Mouse (Mus musculus) heart, postnatal 0 days (tissue): ENCODE data around the gene Brap. TPM values are rescaled to one million over a fixed set of nuclear protein-coding genes. Genes with fewer than 3 reads are reported as not detected.
A peak's percentile ranks its signal among the peaks of the same experiment; 100 is the strongest.

Source experiments
- ATAC-seq: fragments of 200-750 bp; cut with Nextera tagmentation; 2 replicates; pipeline ENCODE4 v1.8.0; 2017; ENCODE audit warnings: low read depth, moderate number of reproducible peaks, moderate library complexity; ENCODE audit not compliant: insufficient read depth
- DNase-seq: peaks from one replicate; pipeline ENCODE4 v3.0.0-alpha.2; 2016; ENCODE audit warnings: low spot score
- H3K27ac ChIP-seq: fragments of 300-500 bp; sonication (generic); 2 replicates; pipeline ENCODE4 v1.5.1; 2014; ENCODE audit warnings: low read depth, mild to moderate bottlenecking
- H3K27me3 ChIP-seq: fragments of 300-500 bp; sonication (generic); 2 replicates; pipeline ENCODE4 v1.6.1; 2014; ENCODE audit warnings: low read length, mixed read lengths; ENCODE audit not compliant: control insufficient read depth, insufficient read depth
- H3K36me3 ChIP-seq: fragments of 300-500 bp; sonication (generic); replicated peaks from 2 replicates; pipeline ENCODE4 v1.6.1; 2014; ENCODE audit warnings: low read length, mixed read lengths; ENCODE audit not compliant: control insufficient read depth, insufficient read depth
- H3K4me1 ChIP-seq: fragments of 300-500 bp; sonication (generic); 2 replicates; pipeline ENCODE4 v1.6.1; 2014; ENCODE audit warnings: antibody characterized with exemption; ENCODE audit not compliant: control insufficient read depth, insufficient read depth
- H3K4me2 ChIP-seq: fragments of 300-500 bp; sonication (generic); 2 replicates; pipeline ENCODE4 v1.6.1; 2014; ENCODE audit warnings: low read depth, mild to moderate bottlenecking, low read length, moderate library complexity
- H3K4me3 ChIP-seq: fragments of 300-500 bp; sonication (generic); 2 replicates; pipeline ENCODE4 v1.5.1; 2014; ENCODE audit warnings: low read depth, low read length
- H3K9ac ChIP-seq: fragments of 300-500 bp; sonication (generic); replicated peaks from 2 replicates; pipeline ENCODE4 v1.6.1; 2014; ENCODE audit warnings: low read depth, low read length, mixed read lengths
- H3K9me3 ChIP-seq: fragments of 300-500 bp; sonication (generic); replicated peaks from 2 replicates; pipeline ENCODE4 v1.6.1; 2016; ENCODE audit warnings: low read length; ENCODE audit not compliant: control insufficient read depth
- CTCF ChIP-seq: IDR thresholded peaks from 2 replicates; pipeline ENCODE4 v1.5.1; 2016; ENCODE audit warnings: antibody characterized with exemption, control low read depth, low read depth
- EP300 ChIP-seq: IDR thresholded peaks from 2 replicates; pipeline ENCODE4 v1.6.1; 2016; ENCODE audit warnings: antibody characterized with exemption, low read depth
- WGBS: fragments of 180-500 bp; shearing (Covaris S2); extraction: QIAGEN DNeasy Blood & Tissue Kit; methylation state at CpG from one replicate; pipeline ENCODE4 v1.1.7; 2014; 5-methylcytosine and 5-hydroxymethylcytosine counted together
- polyA plus RNA-seq: library from polyadenylated mRNA; unstranded; fragments of >200 nt; fragmentation: Nextera tagmentation; extraction: Ambion mirVana; gene quantifications from 2 replicates; pipeline ENCODE4 v1.2.1, GENCODE M21; 2015
- total RNA-seq: library from RNA; depleted of rRNA; stranded (reverse); fragments of >200 nt; gene quantifications from 2 replicates; pipeline ENCODE4 v1.2.3, GENCODE M21; 2014; ENCODE audit warnings: low replicate concordance

The Brap gene
- total and polyA plus RNA-seq, 2 experiments from 2014 or later = 23.2 to 32.9 TPM

- no peak for DNase-seq
- Histone ChIP-seq H3K27ac (no peak overlapping the region), H3K4me2 (peak overlapping the region; percentile 93), H3K9ac (peak overlapping the region; percentile 97), H3K4me1 (peaks cover 10% of the 10 kb centered on the region; the same call in 1 of the 2 replicates), H3K27me3 (no peaks in the 10 kb centered on the region), H3K4me3 (peak overlapping the region; percentile 99), H3K9me3 (no peaks in the 10 kb centered on the region), H3K36me3 (peaks cover 37% of the 10 kb centered on the region)
- ATAC-seq = no peak
- no peak for TF ChIP-seq EP300
- no peak for TF ChIP-seq CTCF
- WGBS = 82% methylated on average over 5 of the region's 5 CpGs
Measured at GRCm38 (mm10) chr5:121661494-121661893, 1.1 kb downstream of the Brap start.

- Histone ChIP-seq H3K27ac (no peak overlapping the region), H3K36me3 (peaks cover 55% of the 10 kb centered on the region), H3K4me2 (no peak overlapping the region), H3K9ac (no peak overlapping the region), H3K4me3 (no peak overlapping the region), H3K27me3 (no peaks in the 10 kb centered on the region), H3K9me3 (no peaks in the 10 kb centered on the region), H3K4me1 (peaks cover 10% of the 10 kb centered on the region; the same call in 1 of the 2 replicates)
- no peak for TF ChIP-seq EP300
- DNase-seq (no peak), ATAC-seq (no peak)
- WGBS = 85% methylated on average over 8 of the region's 8 CpGs
Measured at GRCm38 (mm10) chr5:121663456-121663855, 3.1 kb downstream of the Brap start.

GRCm38 (mm10) chr5:121664078-121664477 lies 3.7 kb downstream of the Brap start:
- DNase-seq (no peak), ATAC-seq (no peak)
- Histone ChIP-seq H3K36me3 (peaks cover 61% of the 10 kb centered on the region), H3K9me3 (no peaks in the 10 kb centered on the region), H3K4me2 (no peak overlapping the region), H3K4me3 (no peak overlapping the region), H3K27ac (no peak overlapping the region), H3K27me3 (no peaks in the 10 kb centered on the region), H3K4me1 (peaks cover 10% of the 10 kb centered on the region; the same call in 1 of the 2 replicates), H3K9ac (no peak overlapping the region)
- TF ChIP-seq CTCF (no peak), EP300 (no peak)
- WGBS = 82% methylated on average over 6 of the region's 6 CpGs

- TF ChIP-seq CTCF = no peak
- TF ChIP-seq EP300 = no peak
- DNase-seq (no peak), ATAC-seq (no peak)
- H3K27ac ChIP-seq = no peak overlapping the region
- peaks cover 66% of the 10 kb centered on the region for H3K36me3 ChIP-seq
- H3K9me3 ChIP-seq = no peaks in the 10 kb centered on the region
- H3K4me1 ChIP-seq = 0 out of 2 replicates have a peak, but pooled peaks cover 3% of the 10 kb centered on the region
- H3K4me3 ChIP-seq = no peak overlapping the region
- 93% methylated on average over 9 of the region's 9 CpGs for WGBS
- no peak overlapping the region for H3K9ac ChIP-seq
- no peaks in the 10 kb centered on the region for H3K27me3 ChIP-seq
- no peak overlapping the region for H3K4me2 ChIP-seq
Measured at GRCm38 (mm10) chr5:121664971-121665370, 4.6 kb downstream of the Brap start.

GRCm38 (mm10) chr5:121667067-121667466 lies 6.7 kb downstream of the Brap start:
- H3K9ac ChIP-seq = no peak overlapping the region
- H3K27me3 ChIP-seq = no peaks in the 10 kb centered on the region
- TF ChIP-seq EP300 (no peak), CTCF (no peak)
- no peaks in the 10 kb centered on the region for H3K4me1 ChIP-seq
- ATAC-seq (no peak), DNase-seq (no peak)
- no peak overlapping the region for H3K27ac ChIP-seq
- H3K4me3 ChIP-seq = no peak overlapping the region
- H3K36me3 ChIP-seq = peaks cover 73% of the 10 kb centered on the region
- no peaks in the 10 kb centered on the region for H3K9me3 ChIP-seq
- no peak overlapping the region for H3K4me2 ChIP-seq
- WGBS = 89% methylated on average over 4 of the region's 4 CpGs

DNA sequence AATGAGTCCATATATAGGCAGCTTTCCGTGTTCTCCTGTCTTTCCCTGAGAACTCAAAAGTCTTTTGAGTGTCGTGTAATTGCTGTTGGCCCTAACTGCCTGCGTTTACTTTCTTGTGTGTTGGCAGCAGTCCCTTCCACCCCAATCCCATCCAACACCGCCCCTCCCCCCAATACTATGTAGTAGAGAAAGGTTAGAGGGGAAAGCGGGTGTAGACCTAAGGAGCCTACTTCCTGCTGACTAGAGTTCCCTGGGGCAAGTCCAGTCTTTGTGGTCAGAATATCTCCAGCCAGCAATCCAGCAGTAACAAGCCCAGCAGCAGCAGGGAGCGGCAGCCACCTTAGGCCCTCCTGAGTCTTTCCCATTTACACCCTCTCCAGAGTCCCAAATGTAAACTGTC lies 8.0 kb downstream of the Brap start:
- no peak for ATAC-seq
- H3K9me3 ChIP-seq = no peaks in the 10 kb centered on the region
- no peak for DNase-seq
- H3K27ac ChIP-seq = no peak overlapping the region
- no peaks in the 10 kb centered on the region for H3K27me3 ChIP-seq
- TF ChIP-seq CTCF = no peak
- TF ChIP-seq EP300 = no peak
- peaks cover 71% of the 10 kb centered on the region for H3K36me3 ChIP-seq
- H3K9ac ChIP-seq = no peak overlapping the region
- WGBS = 68% methylated on average over 6 of the region's 6 CpGs
- no peak overlapping the region for H3K4me2 ChIP-seq
- no peaks in the 10 kb centered on the region for H3K4me1 ChIP-seq
- H3K4me3 ChIP-seq = no peak overlapping the region
